Mouse (Mus musculus) stomach, embryonic 14.5 days (tissue): ENCODE results near the gene Mlxip. TPM values are rescaled to one million over a fixed set of nuclear protein-coding genes. Genes with fewer than 3 reads are reported as not detected.

Experiments
- ATAC-seq: fragments of 200-750 bp; cut with Nextera tagmentation; 2 replicates; pipeline ENCODE4 v1.8.0; 2017; ENCODE audit warnings: low read depth, moderate TSS enrichment; ENCODE audit not compliant: insufficient number of reproducible peaks, insufficient read depth, low FRiP score
- H3K27ac ChIP-seq: fragments of 300-500 bp; sonication (generic); 2 replicates; pipeline ENCODE4 v1.5.1; 2014; ENCODE audit warnings: mild to moderate bottlenecking, low read length, moderate library complexity, mixed read lengths
- H3K27me3 ChIP-seq: fragments of 300-500 bp; sonication (generic); 2 replicates; pipeline ENCODE4 v1.6.1; 2014; ENCODE audit warnings: low read length, control low read depth, mixed read lengths; ENCODE audit not compliant: control insufficient read depth, insufficient read depth
- H3K36me3 ChIP-seq: fragments of 300-500 bp; sonication (generic); 2 replicates; pipeline ENCODE4 v1.6.1; 2014; ENCODE audit warnings: mild to moderate bottlenecking, control low read depth, low read length, moderate library complexity, mixed read lengths; ENCODE audit not compliant: control insufficient read depth, insufficient read depth
- H3K4me1 ChIP-seq: fragments of 300-500 bp; sonication (generic); 2 replicates; pipeline ENCODE4 v1.6.1; 2014; ENCODE audit warnings: low read length, control low read depth, mixed read lengths; ENCODE audit not compliant: control insufficient read depth, insufficient read depth
- H3K4me2 ChIP-seq: fragments of 300-500 bp; sonication (generic); replicated peaks from 2 replicates; pipeline ENCODE4 v1.6.1; 2014; ENCODE audit warnings: low read depth, low read length, control low read depth
- H3K4me3 ChIP-seq: fragments of 300-500 bp; sonication (generic); 2 replicates; pipeline ENCODE4 v1.5.1; 2014; ENCODE audit warnings: low read depth, low read length, control low read depth
- H3K9ac ChIP-seq: fragments of 300-500 bp; sonication (generic); replicated peaks from 2 replicates; pipeline ENCODE4 v1.6.1; 2014; ENCODE audit warnings: low read depth, mild to moderate bottlenecking, control low read depth, low read length, moderate library complexity, mixed read lengths
- H3K9me3 ChIP-seq: fragments of 300-500 bp; sonication (generic); 2 replicates; pipeline ENCODE4 v1.6.1; 2016; ENCODE audit warnings: low read depth, low read length, control low read depth; ENCODE audit not compliant: control insufficient read depth
- whole genome bisulfite sequencing: fragments of 180-500 bp; shearing (Covaris S2); extraction: QIAGEN DNeasy Blood & Tissue Kit; methylation state at CpG from one replicate; pipeline ENCODE4 v1.1.7; 2014; 5-methylcytosine and 5-hydroxymethylcytosine counted together
- polyA plus RNA-seq: library from polyadenylated mRNA; unstranded; fragments of >200 nt; fragmentation: Nextera tagmentation; extraction: Ambion mirVana; gene quantifications from 2 replicates; pipeline ENCODE4 v1.2.1, GENCODE M21; 2014

The Mlxip gene
- polyA plus RNA-seq, 1 experiment from 2014 or later = 27.6 TPM

DNA sequence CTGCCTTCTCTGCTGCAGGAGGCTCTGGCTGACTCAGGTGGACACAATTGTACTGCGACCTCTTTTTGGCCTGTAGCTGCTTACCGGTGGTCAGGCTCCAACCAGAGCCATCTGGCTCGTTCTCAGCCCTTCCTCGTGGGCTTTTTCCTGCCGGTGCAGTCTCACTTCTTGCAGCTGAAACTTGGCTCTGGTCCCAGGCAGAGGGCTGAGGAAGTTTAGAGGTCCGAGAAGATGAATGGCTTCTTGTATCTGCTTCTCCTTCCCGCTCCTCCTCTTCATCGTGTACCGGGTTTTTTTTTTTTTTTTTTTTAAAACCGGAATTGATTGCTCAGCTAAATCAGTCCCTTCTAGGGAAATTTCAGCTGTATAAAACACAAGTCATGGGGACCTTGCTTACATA is 18.0 kb upstream of the Mlxip start:
- Histone ChIP-seq H3K4me1 (0 out of 2 replicates have a peak, but pooled peaks cover 2% of the 10 kb centered on the region), H3K27me3 (no peaks in the 10 kb centered on the region), H3K9me3 (no peaks in the 10 kb centered on the region), H3K27ac (peak overlapping the region; percentile 21; the same call in 1 of the 2 replicates), H3K4me3 (no peak overlapping the region), H3K4me2 (no peak overlapping the region; the same call in 1 of the 2 replicates), H3K36me3 (peaks cover 16% of the 10 kb centered on the region), H3K9ac (no peak overlapping the region)
- ATAC-seq = peak; percentile 63; the same call in 1 of the 2 replicates
- WGBS = 26% methylated on average over 10 of the region's 10 CpGs

DNA sequence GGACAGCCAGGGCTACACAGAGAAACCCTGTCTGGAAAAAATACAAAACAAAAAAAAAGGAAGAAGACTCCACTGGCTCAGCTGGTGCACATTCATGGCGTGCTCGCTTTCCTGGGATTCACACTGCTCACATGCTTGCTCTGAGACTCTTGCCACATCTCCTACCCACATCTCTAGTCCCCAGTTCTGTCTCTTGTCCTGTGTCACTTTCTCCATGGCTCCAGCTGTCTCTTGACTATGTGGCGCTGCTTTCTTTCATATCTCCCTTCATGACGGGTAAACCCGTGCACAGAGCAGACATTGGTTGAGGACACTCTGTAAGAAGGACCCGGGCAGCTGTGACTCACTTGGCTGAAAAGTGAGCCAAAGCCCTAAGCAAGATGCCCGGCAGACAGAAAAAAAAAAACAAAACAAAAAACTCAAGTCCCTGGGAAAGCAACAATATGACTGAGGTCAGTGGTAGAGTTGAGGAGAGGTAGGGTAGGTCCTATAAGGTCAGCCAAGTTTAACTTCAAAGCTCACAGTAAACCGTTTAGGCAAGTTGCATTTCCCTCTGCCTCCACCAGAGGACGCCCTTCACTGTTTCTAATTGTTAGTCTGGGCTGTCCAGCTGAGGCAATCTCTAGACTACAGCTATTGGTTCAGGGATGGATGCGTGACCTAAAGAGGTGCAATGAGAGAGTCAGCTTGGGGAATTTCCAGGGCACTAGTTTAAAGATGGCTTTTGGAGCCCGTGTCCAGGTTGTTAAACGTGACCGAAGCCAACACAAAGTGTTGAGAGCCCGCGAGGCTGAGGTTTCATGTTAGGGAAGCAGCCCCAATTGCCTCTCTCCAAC is 17.3 kb upstream of the Mlxip start:
- ATAC-seq = no peak
- no peaks in the 10 kb centered on the region for H3K27me3 ChIP-seq
- 67% methylated on average over 15 of the region's 15 CpGs for WGBS
- no peak overlapping the region for H3K4me3 ChIP-seq
- 0 out of 2 replicates have a peak, but pooled peaks cover 2% of the 10 kb centered on the region for H3K4me1 ChIP-seq
- H3K36me3 ChIP-seq = peaks cover 10% of the 10 kb centered on the region
- no peak overlapping the region for H3K9ac ChIP-seq
- peak overlapping the region; percentile 21; the same call in 1 of the 2 replicates for H3K27ac ChIP-seq
- no peaks in the 10 kb centered on the region for H3K9me3 ChIP-seq
- H3K4me2 ChIP-seq = no peak overlapping the region

DNA sequence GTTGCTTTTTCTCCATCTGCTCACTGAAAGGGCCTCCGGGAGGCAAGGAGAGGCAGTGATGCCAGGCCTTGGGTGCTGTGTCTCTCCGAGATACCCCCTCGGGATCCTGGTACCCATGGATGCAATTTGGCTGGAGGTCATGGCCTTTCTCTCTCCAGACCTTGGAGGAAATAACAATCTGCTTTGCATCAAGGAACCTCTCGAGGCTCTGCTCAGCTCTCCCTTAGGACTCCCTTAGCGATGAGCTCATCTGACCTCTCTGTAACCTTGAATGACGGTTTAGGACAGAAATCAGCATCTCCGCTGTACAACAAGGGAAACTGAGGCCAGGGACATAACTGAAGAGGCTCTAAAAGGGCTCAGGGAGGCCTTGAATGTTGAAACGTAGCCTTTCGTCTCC is 15.9 kb upstream of the Mlxip start:
- 0 out of 2 replicates have a peak, but pooled peaks cover 2% of the 10 kb centered on the region for H3K4me1 ChIP-seq
- H3K4me2 ChIP-seq = no peak overlapping the region
- 65% methylated on average over 9 of the region's 9 CpGs for WGBS
- ATAC-seq = no peak
- H3K4me3 ChIP-seq = no peak overlapping the region
- no peaks in the 10 kb centered on the region for H3K9me3 ChIP-seq
- H3K9ac ChIP-seq = no peak overlapping the region
- H3K27me3 ChIP-seq = no peaks in the 10 kb centered on the region
- no peaks in the 10 kb centered on the region; the same call in 1 of the 2 replicates for H3K36me3 ChIP-seq
- H3K27ac ChIP-seq = no peak overlapping the region

DNA sequence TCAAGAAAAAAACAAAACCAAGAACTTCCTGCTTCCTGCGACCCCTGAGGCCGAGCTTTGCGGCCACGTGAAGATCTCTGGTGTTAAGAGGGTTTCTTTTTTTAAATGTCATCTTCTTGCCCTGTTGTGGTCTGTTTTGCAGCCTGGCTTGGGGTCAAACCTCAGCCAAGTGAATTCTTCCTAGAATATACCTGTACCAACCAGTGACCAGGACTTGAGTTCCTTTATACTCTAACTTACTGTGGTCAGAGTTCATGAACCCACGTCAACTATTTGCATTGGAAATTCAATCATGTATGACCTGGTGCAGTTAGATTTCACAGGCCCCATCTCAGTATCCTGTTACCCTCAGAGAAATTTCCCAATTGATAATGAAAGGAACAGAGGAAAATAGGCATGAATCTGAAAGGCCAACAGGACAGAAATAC is 15.1 kb upstream of the Mlxip start:
- Histone ChIP-seq H3K4me2 (no peak overlapping the region), H3K36me3 (no peaks in the 10 kb centered on the region), H3K27me3 (no peaks in the 10 kb centered on the region), H3K27ac (no peak overlapping the region), H3K9me3 (no peaks in the 10 kb centered on the region), H3K4me3 (no peak overlapping the region), H3K4me1 (0 out of 2 replicates have a peak, but pooled peaks cover 2% of the 10 kb centered on the region), H3K9ac (no peak overlapping the region)
- WGBS = 62% methylated on average over 5 of the region's 5 CpGs
- no peak for ATAC-seq

DNA sequence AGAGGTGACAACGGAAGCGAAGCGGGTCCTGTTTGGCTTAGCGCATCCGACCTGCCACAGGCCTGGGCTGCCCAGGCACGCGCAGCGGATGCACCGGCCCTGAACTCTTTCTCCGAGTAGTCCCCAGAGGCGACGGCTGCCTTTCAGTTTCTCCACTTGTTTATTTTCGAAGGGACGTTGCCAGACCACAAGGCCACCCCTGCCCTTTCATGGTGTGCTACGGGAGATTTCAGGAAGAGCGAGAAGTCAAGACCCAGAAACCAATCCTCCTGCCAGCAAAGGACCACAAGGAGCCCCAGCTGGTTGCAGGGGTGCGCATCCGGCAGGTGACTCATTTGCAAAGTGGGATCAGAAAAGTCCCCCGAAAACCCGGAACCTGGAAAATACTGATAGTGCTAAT is 12.6 kb upstream of the Mlxip start:
- no peak overlapping the region for H3K9ac ChIP-seq
- no peak for ATAC-seq
- 21% methylated on average over 20 of the region's 20 CpGs for WGBS

DNA sequence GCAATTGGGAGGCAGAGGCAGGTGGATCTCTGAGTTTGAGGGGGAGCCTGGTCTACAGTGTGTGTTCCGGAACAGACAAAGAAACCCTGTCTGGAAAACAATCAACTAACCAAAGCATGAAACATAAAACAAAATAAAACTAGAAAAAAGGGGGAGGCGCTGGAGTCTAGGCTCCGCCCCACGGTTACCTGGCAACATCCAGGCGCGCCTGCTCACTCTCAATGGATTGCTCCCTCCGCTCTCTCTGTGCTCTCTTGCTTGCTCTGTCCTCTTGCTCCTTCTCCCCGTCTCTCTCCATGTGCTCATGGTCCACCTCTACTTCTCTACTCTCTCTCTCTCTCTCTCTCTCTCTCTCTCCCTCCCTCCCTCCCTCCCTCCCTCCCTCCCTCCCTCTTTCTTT is 11.9 kb upstream of the Mlxip start:
- Histone ChIP-seq H3K4me1 (no peaks in the 10 kb centered on the region), H3K27ac (no peak overlapping the region), H3K27me3 (no peaks in the 10 kb centered on the region), H3K9ac (no peak overlapping the region), H3K4me2 (no peak overlapping the region), H3K36me3 (no peaks in the 10 kb centered on the region), H3K9me3 (no peaks in the 10 kb centered on the region; the same call in 1 of the 2 replicates), H3K4me3 (no peak overlapping the region)
- 83% methylated on average over 8 of the region's 8 CpGs for WGBS
- no peak for ATAC-seq

More for the DNA sequence above, 12.6 kb upstream of the Mlxip start:
- Histone ChIP-seq H3K9me3 (no peaks in the 10 kb centered on the region; the same call in 1 of the 2 replicates), H3K27me3 (no peaks in the 10 kb centered on the region), H3K4me3 (no peak overlapping the region), H3K27ac (no peak overlapping the region), H3K4me1 (0 out of 2 replicates have a peak, but pooled peaks cover under 1% of the 10 kb centered on the region), H3K36me3 (no peaks in the 10 kb centered on the region), H3K4me2 (no peak overlapping the region)

DNA sequence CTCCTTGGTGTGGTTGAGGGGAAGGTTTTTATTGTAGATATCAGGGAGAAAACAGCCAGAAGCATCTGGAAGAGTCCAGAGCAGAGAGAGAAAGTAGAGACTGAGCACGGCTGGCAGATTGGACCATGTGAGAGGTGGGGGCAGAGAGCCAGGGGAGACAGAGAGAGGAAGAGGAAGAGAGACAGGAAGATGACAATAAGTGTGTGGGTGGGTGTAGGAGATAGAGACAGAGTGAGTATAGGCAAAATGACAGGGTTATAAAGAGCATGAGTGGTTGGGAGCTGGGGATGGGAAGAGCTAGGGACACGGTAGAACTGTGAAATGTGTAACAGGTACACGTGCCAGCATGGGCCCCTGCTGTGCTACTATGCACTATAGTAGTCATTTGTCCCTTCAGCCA is 6.1 kb upstream of the Mlxip start:
- 28% methylated on average over 3 of the region's 3 CpGs for WGBS
- Histone ChIP-seq H3K4me3 (no peak overlapping the region), H3K4me2 (no peak overlapping the region), H3K27ac (no peak overlapping the region), H3K9me3 (no peaks in the 10 kb centered on the region; the same call in 1 of the 2 replicates), H3K27me3 (no peaks in the 10 kb centered on the region), H3K36me3 (no peaks in the 10 kb centered on the region), H3K9ac (no peak overlapping the region), H3K4me1 (peaks cover 3% of the 10 kb centered on the region; the same call in 1 of the 2 replicates)
- ATAC-seq = no peak

DNA sequence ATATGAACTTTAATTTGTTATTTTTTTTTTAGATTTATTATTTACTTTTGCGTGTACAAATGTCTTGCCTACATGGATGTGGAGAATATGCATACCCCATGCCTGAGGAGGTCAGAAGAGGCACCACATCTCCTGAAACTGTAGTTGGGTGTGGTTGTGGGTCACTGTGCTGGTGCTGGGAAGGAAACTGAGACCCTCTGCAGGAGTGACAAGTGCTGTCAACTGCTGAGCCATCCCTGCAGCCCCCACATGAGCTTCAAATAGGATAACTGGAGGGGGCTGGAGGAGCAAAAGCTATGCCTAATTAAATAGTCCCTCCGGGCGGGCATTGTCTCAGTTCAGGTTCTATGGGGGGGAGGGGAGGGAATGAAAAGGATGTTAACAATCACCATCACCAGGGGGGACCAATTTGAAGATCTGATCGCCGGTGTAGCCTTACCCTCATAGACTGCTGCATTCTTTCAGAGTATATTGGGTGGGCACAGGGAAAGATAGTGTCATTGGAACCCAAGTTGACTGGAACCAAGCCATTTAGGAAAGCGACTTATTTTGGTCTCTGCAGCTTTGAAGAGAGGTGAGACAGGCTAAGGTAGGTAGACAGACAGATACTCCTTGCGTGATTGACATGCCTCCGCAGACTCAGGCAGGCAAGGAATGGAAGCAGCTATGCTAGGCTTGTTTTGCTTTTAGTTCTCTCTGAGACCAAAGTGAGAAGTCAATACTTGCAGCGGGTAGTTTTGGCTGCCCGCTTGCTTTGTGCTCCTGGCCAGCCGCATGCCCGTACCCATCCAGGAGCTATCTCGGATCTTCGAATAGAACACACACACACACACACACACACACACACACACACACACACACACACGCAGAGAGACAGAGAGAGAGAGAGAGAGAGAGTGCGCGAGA is 3.8 kb upstream of the Mlxip start:
- Histone ChIP-seq H3K9me3 (no peaks in the 10 kb centered on the region; the same call in 1 of the 2 replicates), H3K9ac (no peak overlapping the region), H3K4me3 (peak overlapping the region; percentile 26), H3K36me3 (no peaks in the 10 kb centered on the region), H3K4me1 (peaks cover 10% of the 10 kb centered on the region; the same call in 1 of the 2 replicates), H3K27me3 (no peaks in the 10 kb centered on the region), H3K27ac (no peak overlapping the region), H3K4me2 (peak overlapping the region; percentile 42)
- WGBS = 11% methylated on average over 17 of the region's 17 CpGs
- no peak for ATAC-seq
